Mouse (Mus musculus) brain, embryonic 18.5 days (tissue): ENCODE results near the gene Tbc1d2b.

Experiments used
- DNase-seq: peaks from one replicate; pipeline ENCODE4 v3.0.0-alpha.2; 2012; ENCODE audit warnings: low read depth, low spot score

Tbc1d2b gene

GRCm38 (mm10) chr9:90204396-90204915 is 66.1 kb downstream of the Tbc1d2b start:
- no peak for DNase-seq

- DNase-seq: no peak
These were observed 67.4 kb downstream of the Tbc1d2b start for GRCm38 (mm10) chr9:90203233-90203632.

DNA sequence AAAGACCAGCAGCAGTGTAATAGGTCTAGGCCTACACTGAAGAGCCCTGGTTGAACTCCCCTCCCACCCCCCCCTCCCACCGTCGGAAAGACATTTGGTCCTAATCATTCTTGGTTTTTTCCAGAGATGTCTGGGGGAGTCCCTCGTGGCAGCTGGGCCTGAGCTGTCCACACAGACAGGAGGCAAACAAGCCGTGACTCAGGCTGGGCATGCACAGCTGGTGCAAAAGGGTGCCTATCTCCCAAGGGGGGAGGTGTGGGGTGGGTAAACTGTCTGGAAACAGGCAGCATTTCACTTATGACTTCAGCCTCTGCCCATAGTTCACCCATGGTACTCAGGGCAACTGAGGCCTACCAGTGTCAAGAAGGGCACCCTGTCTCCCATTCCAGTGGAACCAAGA is 69.1 kb downstream of the Tbc1d2b start:
- DNase-seq: no peak

GRCm38 (mm10) chr9:90201096-90201495 is 69.5 kb downstream of the Tbc1d2b start:
- DNase-seq: no peak

GRCm38 (mm10) chr9:90200501-90200900 is 70.1 kb downstream of the Tbc1d2b start:
- DNase-seq: no peak

DNA sequence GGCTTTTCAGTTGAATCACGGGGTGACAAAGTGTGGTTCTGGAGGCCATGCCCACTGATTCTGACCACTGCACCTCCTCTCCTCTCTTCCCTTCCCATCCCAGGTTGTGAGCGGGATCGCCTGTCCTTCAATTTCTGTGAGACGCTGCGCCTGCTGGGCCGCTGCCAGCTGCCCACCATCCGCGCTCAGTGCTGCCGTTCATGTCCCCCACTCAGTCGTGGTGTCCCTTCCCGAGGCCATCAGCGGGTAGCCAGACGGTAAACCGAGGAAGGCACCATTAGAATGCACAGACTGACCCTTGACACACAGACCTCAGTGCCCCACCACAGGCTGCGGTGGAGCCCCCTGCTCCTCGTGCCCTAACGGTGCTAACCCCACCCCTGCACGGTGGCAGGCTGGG is 71.0 kb downstream of the Tbc1d2b start:
- no peak for DNase-seq

- DNase-seq: no peak
These were observed 71.8 kb downstream of the Tbc1d2b start for GRCm38 (mm10) chr9:90198531-90199449.

DNA sequence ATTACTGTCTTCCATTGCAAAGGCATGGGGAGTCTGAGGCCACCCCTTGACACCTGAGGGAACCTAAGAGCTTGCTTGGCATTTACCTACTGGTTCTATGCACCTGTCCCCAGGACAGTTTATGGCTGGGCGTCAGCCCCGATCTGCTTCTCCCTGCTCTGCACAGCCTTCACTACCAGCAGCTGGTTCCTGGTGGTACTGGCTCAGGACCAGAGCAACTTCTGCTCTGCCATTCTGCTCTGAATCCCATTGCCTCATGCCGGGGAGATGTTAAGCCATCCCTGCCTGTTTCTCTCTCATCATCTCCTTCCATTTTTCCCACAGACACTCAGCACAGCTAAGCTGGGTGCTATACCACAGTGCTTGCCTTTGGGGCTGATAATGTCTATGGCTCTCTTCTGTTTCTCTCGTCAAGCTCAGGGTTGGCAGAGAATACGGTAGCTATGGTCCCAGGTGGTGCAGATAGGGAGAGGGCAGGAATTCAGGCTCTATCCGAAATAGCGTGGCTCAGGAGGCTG is 72.7 kb downstream of the Tbc1d2b start:
- DNase-seq: no peak

DNA sequence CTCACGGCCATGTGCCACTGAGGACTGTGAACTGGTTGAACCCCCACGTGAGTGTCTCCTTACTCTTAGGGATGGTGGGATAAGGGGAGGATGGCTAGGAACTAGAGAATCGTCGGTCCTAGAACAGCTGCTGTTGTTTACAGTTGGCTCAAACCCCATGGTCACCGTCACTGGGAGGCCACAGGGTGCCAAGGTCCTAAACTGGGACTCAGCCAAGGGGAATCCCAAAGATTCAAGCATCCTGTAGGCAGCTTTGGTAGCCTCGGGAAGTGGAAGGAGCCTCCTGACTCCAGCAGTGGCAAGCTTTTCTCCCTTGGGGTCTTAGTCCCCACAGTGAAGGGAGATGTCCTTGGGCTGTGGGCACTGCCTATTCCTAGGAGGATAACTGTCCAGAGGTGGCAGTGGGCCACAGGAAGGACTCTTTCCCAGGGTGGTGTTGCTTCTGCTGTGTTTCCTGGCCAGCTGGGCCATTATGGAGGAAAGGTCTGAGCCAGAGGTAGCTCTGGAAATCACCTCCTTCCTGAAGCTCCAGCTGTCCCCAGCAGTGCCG is 73.4 kb downstream of the Tbc1d2b start:
- no peak for DNase-seq

- DNase-seq: no peak
These were observed 74.3 kb downstream of the Tbc1d2b start for GRCm38 (mm10) chr9:90196262-90196661.

GRCm38 (mm10) chr9:90195000-90195399 is 75.6 kb downstream of the Tbc1d2b start:
- DNase-seq: no peak

DNA sequence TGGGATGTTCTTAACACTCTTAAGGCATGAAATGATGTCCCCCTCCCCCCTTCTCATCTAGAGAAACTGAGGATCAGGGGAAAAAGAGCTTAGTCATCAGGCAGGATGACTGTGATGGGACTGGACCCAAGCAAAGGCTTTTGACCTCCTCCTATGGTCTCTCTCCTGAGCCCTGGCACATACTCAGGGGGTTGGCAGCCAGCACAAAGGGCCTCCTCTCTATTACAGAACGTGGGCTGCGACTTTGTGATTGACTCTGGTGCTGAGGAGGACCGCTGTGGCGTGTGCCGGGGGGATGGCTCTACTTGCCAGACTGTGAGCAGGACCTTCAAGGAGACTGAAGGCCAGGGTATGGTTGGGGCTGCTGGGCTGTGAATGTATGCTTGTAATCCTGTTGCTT is 81.2 kb downstream of the Tbc1d2b start:
- no peak for DNase-seq

- DNase-seq: no peak
These were observed 81.7 kb downstream of the Tbc1d2b start for GRCm38 (mm10) chr9:90188893-90189292.

DNA sequence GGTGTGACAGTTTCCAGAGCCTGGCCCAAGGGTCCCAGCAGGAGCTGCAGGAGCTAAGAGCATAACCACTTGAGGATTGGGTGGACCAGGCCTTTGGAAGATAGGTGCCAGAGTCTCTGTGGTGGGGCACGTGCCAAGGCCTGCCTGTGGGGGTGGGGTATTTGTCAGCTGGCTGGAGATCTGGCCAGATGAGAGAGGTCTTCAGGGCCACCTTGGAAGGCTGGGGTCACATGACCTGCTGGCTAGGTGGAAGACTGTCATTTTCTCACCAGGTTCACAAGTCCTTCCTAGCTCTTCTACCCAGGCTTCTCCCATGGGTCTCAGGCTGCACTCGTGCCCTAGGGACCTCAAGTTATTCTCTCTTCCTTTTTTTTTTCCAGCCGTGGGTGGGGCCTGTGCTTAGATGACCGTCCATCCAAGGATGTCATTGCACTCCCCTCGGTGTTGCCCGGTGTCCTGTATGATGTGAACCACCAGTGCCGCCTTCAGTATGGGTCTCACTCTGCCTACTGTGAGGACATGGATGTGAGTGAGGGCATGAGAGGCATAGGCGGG is 85.2 kb downstream of the Tbc1d2b start:
- no peak for DNase-seq

GRCm38 (mm10) chr9:90184116-90184515 is 86.5 kb downstream of the Tbc1d2b start:
- DNase-seq: no peak

DNA sequence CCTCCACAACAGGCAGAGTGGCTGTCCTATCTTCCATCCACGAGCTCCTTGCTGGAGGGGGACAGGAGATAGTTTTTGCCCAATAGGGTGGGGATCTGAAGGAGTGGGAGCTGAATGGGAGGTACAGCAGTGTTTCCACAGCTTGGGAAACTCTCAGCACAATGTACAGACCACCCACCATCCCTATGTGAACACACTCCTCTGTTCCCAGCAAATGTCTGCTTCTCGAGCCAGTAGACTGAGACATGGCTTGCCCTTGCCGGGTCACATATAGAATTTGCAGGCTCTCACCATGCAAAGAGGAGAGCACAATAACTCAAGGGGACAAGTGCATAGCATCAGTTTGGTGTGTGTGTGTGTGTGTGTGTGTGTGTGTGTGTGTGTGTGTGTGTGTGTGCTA is 87.1 kb downstream of the Tbc1d2b start:
- no peak for DNase-seq

GRCm38 (mm10) chr9:90182636-90183421 is 87.8 kb downstream of the Tbc1d2b start:
- DNase-seq: no peak

DNA sequence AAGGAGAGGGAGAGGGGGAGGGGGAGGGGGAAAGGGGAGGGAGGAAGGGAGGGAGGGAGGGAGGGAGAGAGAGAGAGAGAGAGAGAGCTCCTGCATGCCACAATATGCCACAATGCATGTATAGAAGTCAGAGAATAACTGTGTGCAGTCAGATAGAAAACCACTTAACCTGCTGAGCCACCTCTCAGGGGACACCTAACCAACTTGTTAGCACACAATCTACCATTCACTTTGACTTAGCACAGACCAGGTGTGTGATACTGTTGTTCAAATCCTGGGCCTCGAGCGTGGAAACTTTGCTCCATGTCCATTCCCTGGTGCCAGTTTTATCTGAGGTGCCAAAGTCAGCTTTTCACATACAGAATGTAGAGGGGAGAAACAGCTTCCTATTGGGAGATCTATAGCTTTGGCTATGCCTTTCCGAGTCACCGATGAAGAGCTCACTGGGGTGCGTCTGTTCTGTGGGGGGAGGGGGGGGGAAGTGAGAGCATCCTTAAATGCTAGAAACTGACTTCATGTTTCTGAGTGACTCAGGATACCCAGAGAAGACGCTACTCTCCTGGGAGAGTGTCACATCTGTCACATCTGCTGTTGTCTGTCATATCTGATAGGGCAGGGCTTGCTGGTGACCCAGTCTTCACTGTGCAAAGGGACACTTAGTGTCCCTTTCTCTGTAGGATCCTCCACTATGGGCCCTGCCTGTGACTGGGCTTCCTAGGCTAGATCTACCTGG is 88.8 kb downstream of the Tbc1d2b start:
- DNase-seq: no peak

- no peak for DNase-seq
These were observed 91.2 kb downstream of the Tbc1d2b start for GRCm38 (mm10) chr9:90179409-90179808.

GRCm38 (mm10) chr9:90173330-90173729 is 97.3 kb downstream of the Tbc1d2b start:
- no peak for DNase-seq
